Mouse (Mus musculus): ENCODE results near the gene Trim44. TPM values are rescaled to one million over a fixed set of nuclear protein-coding genes. Genes with fewer than 3 reads are reported as not detected.

Trim44 gene
- total and polyA plus RNA-seq, 3 experiments, result 21.7 to 55.3 (median 49.1) TPM

GRCm38 (mm10) chr2:102450248-102450760 is 42.7 kb upstream of the Trim44 start:
- no peaks in the 10 kb centered on the region for H3K4me1 ChIP-seq (ENCODE audit: control insufficient read depth in 1 of 2, insufficient read depth in 2 of 2, low read length in 2 of 2)
- no peaks in the 10 kb centered on the region for H3K9me3 ChIP-seq (replicated peaks; ENCODE audit: insufficient read depth, low read length)
- H3K79me2 ChIP-seq (ENCODE audit: control insufficient read depth, insufficient read depth, low read length, poor library complexity), result no peaks in the 10 kb centered on the region
- no peak for DNase-seq (ENCODE audit: low read depth, low spot score)
- no peak overlapping the region for H3K9ac ChIP-seq (ENCODE audit: control insufficient read depth, low read depth, low read length, poor library complexity, severe bottlenecking)
- peaks cover 0 to 4% of the 10 kb centered on the region in 2 experiments; a peak in 1 of 4 replicates for H3K27me3 ChIP-seq (ENCODE audit: control insufficient read depth in 1 of 2, insufficient read depth in 2 of 2, low read length in 2 of 2)
- no peak overlapping the region for H3K27ac ChIP-seq (ENCODE audit: control insufficient read depth, low read depth, low read length)
- TF ChIP-seq CHD1 (IDR thresholded peaks at IDR 0.05; ENCODE audit: low read depth, low read length) (no peak), EP300 (IDR thresholded peaks at IDR 0.05; ENCODE audit: low read depth in 1 of 2, low read length in 2 of 2) (no peak), HCFC1 (IDR thresholded peaks at IDR 0.05; ENCODE audit: low read depth, low read length) (no peak), ZNF384 (IDR thresholded peaks at IDR 0.05; ENCODE audit: low read depth, low read length) (no peak), MXI1 (IDR thresholded peaks at IDR 0.05; ENCODE audit: low read depth, low read length) (no peak), MAFK (IDR thresholded peaks at IDR 0.05; ENCODE audit: borderline replicate concordance, low read depth, low read length) (no peak), CTCF (IDR thresholded peaks at IDR 0.05 in 2 of 3, conservative IDR thresholded peaks at IDR 0.05 in 1 of 3; ENCODE audit: control insufficient read depth in 1 of 3, insufficient read depth in 1 of 3, low read depth in 2 of 3, low read length in 3 of 3, poor library complexity in 1 of 3, severe bottlenecking in 1 of 3) (no peak), USF2 (IDR thresholded peaks at IDR 0.05; ENCODE audit: borderline replicate concordance in 1 of 2, insufficient read depth in 1 of 2, low read depth in 1 of 2, low read length in 2 of 2) (no peak), POLR2A (IDR thresholded peaks at IDR 0.05; ENCODE audit: control insufficient read depth in 1 of 2, insufficient read depth in 1 of 2, low read depth in 1 of 2, low read length in 2 of 2, poor library complexity in 1 of 2) (no peak), ETS1 (IDR thresholded peaks at IDR 0.05; ENCODE audit: low read depth, low read length) (no peak), KAT2A (conservative IDR thresholded peaks at IDR 0.05; ENCODE audit: low read depth, low read length) (no peak), GABPA (IDR thresholded peaks at IDR 0.05; ENCODE audit: low read depth, low read length) (no peak), RCOR1 (IDR thresholded peaks at IDR 0.05; ENCODE audit: low read depth, low read length) (no peak), MAX (IDR thresholded peaks at IDR 0.05; ENCODE audit: low read length) (no peak), SMC3 (IDR thresholded peaks at IDR 0.05; ENCODE audit: low read depth, low read length) (no peak), MEF2A (IDR thresholded peaks at IDR 0.05; ENCODE audit: extremely low read depth, insufficient replicate concordance, low read depth, low read length, poor library complexity, severe bottlenecking) (no peak), CHD2 (IDR thresholded peaks at IDR 0.05; ENCODE audit: low read length) (no peak)
- no peaks in the 10 kb centered on the region for H3K36me3 ChIP-seq (ENCODE audit: control insufficient read depth in 1 of 2, insufficient read depth in 2 of 2, low read length in 2 of 2)
- H3K4me3 ChIP-seq (ENCODE audit: control insufficient read depth in 1 of 2, insufficient read depth in 1 of 2, low read depth in 2 of 2, low read length in 2 of 2), result no peak overlapping the region

- Histone ChIP-seq H3K79me2 (ENCODE audit: control insufficient read depth, insufficient read depth, low read length, poor library complexity) (no peaks in the 10 kb centered on the region), H3K27ac (ENCODE audit: control insufficient read depth, low read depth, low read length) (no peak overlapping the region), H3K4me1 (ENCODE audit: control insufficient read depth in 1 of 2, insufficient read depth in 2 of 2, low read length in 2 of 2) (no peaks in the 10 kb centered on the region), H3K9ac (ENCODE audit: control insufficient read depth, low read depth, low read length, poor library complexity, severe bottlenecking) (no peak overlapping the region), H3K27me3 (ENCODE audit: control insufficient read depth in 1 of 2, insufficient read depth in 2 of 2, low read length in 2 of 2) (peaks cover 0 to 4% of the 10 kb centered on the region in 2 experiments; a peak in 2 of 4 replicates), H3K4me3 (ENCODE audit: control insufficient read depth in 1 of 2, insufficient read depth in 1 of 2, low read depth in 2 of 2, low read length in 2 of 2) (no peak overlapping the region), H3K36me3 (ENCODE audit: control insufficient read depth in 1 of 2, insufficient read depth in 2 of 2, low read length in 2 of 2) (no peaks in the 10 kb centered on the region), H3K9me3 (replicated peaks; ENCODE audit: insufficient read depth, low read length) (no peaks in the 10 kb centered on the region)
- DNase-seq (ENCODE audit: low read depth, low spot score), result no peak
- TF ChIP-seq KAT2A (conservative IDR thresholded peaks at IDR 0.05; ENCODE audit: low read depth, low read length) (no peak), TAL1 (IDR thresholded peaks at IDR 0.05; ENCODE audit: low read length) (no peak), MYC (IDR thresholded peaks at IDR 0.05; ENCODE audit: low read depth, low read length) (no peak), MEF2A (IDR thresholded peaks at IDR 0.05; ENCODE audit: extremely low read depth, insufficient replicate concordance, low read depth, low read length, poor library complexity, severe bottlenecking) (no peak), BHLHE40 (IDR thresholded peaks at IDR 0.05; ENCODE audit: borderline replicate concordance, low read depth, low read length) (no peak), TBP (IDR thresholded peaks at IDR 0.05; ENCODE audit: low read depth, low read length) (no peak), MAZ (IDR thresholded peaks at IDR 0.05; ENCODE audit: low read depth, low read length) (no peak), E2F4 (IDR thresholded peaks at IDR 0.05; ENCODE audit: borderline replicate concordance, low read depth, low read length) (no peak), CHD2 (IDR thresholded peaks at IDR 0.05; ENCODE audit: low read length) (no peak), JUND (IDR thresholded peaks at IDR 0.05; ENCODE audit: low read depth, low read length) (no peak)
Observed at GRCm38 (mm10) chr2:102449630-102450247, 42.1 kb upstream of the Trim44 start.
